Mouse (Mus musculus) mouse trophoblast stem cell (cell line): ENCODE data around the gene Inpp4b.
"Not testable (repeated sequence)": the region's sequence is repeated elsewhere in the genome, so short reads cannot be mapped to it uniquely, and the experiment has no call there.

Experiments
- in situ Hi-C, 2 experiments: fragments of 300-500 bp; cut with MseI, MboI; formaldehyde crosslinking; loops; 2 replicates in 1 of 2; 3 replicates in 1 of 2; pipeline ENCODE4 v1.15.1; 2025

Inpp4b gene

GRCm38 (mm10) chr8:81893292-81893691 lies 550.9 kb downstream of the Inpp4b start:
- in situ Hi-C loops: no loop called here

DNA sequence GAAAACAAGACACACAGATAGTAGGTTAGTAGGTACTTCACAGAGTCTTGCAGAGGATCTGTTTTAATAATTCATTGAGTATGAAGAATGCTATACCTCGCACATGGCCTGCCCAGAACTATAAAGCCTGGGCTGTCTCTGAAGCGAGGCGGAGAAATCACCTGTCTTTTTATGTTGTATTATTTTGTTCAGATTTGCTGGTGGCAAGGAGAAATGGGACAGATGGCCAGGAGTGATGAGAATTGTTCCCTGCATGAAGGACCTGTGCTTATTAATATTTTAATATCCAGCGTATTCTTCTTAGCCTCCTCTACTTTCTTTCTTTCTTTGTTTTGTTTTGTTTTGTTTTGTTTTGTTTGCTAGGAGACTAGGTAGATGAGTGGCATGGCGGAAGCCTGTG lies 604.5 kb downstream of the Inpp4b start:
- in situ Hi-C loops: no loop called here

DNA sequence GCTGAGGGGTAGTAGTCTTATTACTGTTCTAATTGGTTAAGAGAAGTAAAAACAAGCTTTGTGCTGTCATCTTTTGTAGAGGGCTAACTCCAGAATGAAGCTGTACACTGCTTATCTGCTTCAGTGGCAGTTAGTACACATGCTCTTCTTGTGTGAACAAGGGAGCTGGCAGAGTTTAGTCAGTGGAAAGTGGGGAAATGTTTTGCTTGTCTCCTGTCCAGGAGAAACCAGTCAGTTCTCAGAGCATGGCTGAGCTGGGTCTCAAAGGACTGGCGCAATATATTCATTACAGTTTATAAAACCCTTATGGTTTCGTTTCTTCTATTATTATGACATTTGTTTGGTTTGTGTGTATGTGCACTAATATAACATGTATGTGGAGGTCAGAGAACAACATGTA lies 610.7 kb downstream of the Inpp4b start:
- in situ Hi-C loops: no loop called here

- in situ Hi-C loops: no loop called here
Observed at GRCm38 (mm10) chr8:81985128-81985665, 642.8 kb downstream of the Inpp4b start.

DNA sequence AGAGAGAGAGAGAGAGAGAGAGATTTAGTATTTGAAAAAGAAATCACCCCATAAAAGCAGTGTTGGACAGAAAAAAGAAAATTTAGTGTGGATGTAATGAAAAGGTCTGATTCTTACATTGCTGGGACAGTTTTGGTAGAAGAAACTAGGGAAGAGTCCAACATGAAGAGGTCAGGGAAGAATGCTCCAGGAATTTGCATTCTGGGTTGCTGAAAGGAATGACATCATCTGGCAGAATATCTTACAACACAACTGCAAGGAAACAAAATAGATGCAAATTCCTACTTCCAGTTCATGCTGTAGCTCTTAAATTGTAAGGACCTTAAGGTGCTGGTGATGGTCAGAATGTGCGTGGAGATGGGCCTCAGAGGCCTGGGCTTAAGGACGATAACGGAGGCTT lies 650.6 kb downstream of the Inpp4b start:
- in situ Hi-C loops: no loop called here

GRCm38 (mm10) chr8:81996239-81996638 lies 653.9 kb downstream of the Inpp4b start:
- in situ Hi-C loops: no loop called here

GRCm38 (mm10) chr8:81996823-81997222 lies 654.5 kb downstream of the Inpp4b start:
- in situ Hi-C loops: no loop called here

- in situ Hi-C loops: no loop called here
Observed at GRCm38 (mm10) chr8:82004158-82004557, 661.8 kb downstream of the Inpp4b start.

DNA sequence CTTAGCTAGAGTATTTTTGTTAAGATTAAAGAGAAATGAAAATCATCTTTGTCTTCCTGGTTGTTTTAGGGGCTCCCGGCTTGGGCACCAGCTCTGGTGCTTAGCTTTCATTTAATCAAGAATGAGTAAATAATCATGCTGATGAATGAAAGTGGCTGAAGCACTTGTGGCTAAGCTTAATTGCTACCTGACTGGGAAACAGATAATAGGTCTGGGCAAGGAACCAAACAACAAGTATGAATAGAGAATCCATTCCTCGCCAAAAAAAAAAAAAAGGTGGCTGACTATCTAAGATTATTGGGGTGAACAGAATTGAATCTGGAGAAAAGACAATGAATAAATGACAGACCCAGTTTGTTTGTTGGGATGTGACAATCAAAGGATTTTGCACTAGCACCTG lies 663.1 kb downstream of the Inpp4b start:
- in situ Hi-C loops: no loop called here

GRCm38 (mm10) chr8:82017792-82018191 lies 675.4 kb downstream of the Inpp4b start:
- in situ Hi-C loops: no loop called here

- in situ Hi-C loops: no loop called here
Observed at GRCm38 (mm10) chr8:82027401-82027800, 685.0 kb downstream of the Inpp4b start.

DNA sequence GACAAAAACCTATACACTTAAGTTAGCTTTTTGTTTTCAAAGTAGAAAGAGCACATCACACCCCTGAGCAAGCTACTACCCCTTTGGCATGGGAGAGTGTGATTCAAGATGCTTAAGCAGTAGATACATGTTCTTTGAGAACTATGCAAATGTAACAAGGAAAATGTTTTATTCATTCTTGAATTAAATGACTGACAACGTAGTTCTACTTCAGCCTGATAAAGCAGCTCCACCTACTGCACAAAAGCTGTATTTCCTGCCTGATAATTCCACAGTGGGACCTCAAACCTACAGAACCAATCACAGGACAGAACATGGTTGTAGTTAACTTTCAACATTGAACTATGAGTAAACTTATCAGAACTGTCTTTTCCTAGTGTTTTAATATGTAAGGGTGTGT lies 686.5 kb downstream of the Inpp4b start:
- in situ Hi-C loops: no loop called here

- in situ Hi-C loops: not testable (repeated sequence)
Observed at GRCm38 (mm10) chr8:82032035-82032434, 689.7 kb downstream of the Inpp4b start.

GRCm38 (mm10) chr8:82054030-82054429 lies 711.7 kb downstream of the Inpp4b start:
- in situ Hi-C loops: no loop called here

DNA sequence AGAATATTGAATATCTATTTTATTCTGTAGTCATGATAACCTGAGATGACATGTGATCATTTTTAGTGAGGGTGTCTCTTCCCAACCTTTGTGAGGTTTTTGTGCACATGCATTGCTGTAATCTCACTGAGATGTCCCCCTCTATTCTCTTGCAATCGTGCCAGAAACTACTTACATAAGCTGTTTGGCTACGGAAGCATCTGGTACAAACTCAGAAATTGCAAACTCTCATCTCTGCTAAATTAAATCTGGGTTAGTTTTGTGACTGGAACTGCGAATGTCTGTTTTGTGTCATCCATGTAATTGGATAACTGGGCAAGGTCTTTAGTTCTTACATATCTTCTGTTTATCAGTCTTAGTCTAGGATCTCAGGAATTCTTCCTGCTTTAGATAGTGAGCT lies 725.3 kb downstream of the Inpp4b start:
- in situ Hi-C loops: no loop called here

GRCm38 (mm10) chr8:82079267-82079666 lies 736.9 kb downstream of the Inpp4b start:
- in situ Hi-C loops: no loop called here

GRCm38 (mm10) chr8:82086631-82087030 lies 744.3 kb downstream of the Inpp4b start:
- in situ Hi-C loops: not testable (repeated sequence)

GRCm38 (mm10) chr8:82090901-82091300 lies 748.5 kb downstream of the Inpp4b start:
- in situ Hi-C loops: no loop called here

DNA sequence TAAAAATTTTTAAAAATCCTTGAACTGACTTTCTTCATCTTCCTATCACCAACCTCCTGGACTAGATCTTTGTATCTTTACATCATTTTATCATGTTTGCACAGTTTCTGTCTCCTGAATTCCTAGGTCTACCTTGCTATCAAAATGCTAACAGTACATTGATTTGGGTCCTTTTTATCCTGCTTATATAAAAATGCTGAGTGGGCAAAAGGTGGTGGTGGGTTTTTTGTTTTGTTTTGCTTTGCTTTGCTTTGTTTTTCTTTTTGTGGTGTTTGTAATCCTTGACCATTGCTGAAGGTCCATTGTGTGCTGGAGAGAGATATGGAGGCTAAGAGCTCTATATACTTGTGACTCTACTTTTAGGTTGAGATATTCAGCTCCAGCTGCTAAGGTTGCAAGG lies 750.9 kb downstream of the Inpp4b start:
- in situ Hi-C loops: no loop called here

GRCm38 (mm10) chr8:82104560-82104959 lies 762.2 kb downstream of the Inpp4b start:
- in situ Hi-C loops: no loop called here

GRCm38 (mm10) chr8:82106131-82106530 lies 763.8 kb downstream of the Inpp4b start:
- in situ Hi-C loops: no loop called here

GRCm38 (mm10) chr8:82150272-82150671 lies 807.9 kb downstream of the Inpp4b start:
- in situ Hi-C loops: no loop called here

GRCm38 (mm10) chr8:82157928-82158327 lies 815.6 kb downstream of the Inpp4b start:
- in situ Hi-C loops: no loop called here
